Mouse (Mus musculus): Measurements from ENCODE around the gene Cops8.

Gene Cops8

DNA sequence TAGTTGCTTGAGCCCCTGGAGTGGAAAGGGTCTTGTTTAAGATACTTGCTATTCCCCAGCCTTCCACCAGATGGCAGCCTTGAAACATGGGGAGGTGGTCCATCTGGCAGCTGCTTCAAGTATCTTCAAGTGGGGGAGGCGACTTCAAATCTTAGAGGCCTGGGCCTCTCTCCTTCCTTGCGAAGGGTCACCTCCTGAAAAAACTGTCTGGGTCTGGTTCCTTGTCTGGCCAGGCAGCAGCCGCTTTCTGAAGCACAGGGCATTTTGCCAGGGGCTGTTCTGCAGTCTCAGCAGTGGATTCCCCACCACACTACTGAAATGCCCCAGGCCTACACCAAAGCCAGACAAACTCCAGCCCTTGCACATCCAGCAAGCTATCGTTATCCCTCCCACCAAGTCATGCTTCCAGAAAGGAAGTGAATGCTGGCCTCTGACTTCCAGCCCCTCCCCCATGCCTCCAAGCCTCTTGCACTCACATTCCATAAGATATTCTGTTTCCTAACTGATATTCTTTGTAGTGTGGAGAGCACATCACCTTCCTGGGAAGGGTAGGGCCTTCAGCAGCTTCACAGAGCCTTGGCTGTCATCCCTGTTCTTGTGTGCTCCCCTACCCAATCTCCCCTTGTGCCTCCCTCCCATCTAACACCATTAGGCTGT lies 48.1 kb downstream of the Cops8 start:
- DNase-seq (ENCODE audit: extremely low spot score, low read depth, low spot score), result peak; percentile 75

DNA sequence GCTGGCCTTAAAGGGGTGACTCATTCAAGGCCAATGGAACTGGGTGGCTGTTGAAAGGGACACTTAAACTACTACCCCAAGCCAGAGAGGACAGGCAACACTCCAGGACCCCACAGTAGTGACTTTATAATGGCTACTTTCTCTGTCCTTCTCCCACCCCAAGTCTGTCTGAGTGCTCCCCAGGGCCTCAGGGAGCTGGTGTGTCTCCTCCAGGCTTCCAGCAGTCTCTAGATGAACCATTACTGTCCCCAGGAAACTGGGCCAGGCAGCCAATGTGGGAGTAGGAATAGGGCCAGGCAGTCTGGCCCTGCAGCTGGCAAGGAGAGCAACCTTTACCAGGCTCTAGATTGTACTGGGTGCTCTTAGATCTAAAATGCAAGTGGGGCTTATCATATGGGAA lies 49.0 kb downstream of the Cops8 start:
- no peak for DNase-seq (ENCODE audit: extremely low spot score, low read depth, low spot score)

GRCm38 (mm10) chr1:90652553-90652952 lies 49.8 kb downstream of the Cops8 start:
- no peak for DNase-seq (ENCODE audit: extremely low spot score, low read depth, low spot score)

DNA sequence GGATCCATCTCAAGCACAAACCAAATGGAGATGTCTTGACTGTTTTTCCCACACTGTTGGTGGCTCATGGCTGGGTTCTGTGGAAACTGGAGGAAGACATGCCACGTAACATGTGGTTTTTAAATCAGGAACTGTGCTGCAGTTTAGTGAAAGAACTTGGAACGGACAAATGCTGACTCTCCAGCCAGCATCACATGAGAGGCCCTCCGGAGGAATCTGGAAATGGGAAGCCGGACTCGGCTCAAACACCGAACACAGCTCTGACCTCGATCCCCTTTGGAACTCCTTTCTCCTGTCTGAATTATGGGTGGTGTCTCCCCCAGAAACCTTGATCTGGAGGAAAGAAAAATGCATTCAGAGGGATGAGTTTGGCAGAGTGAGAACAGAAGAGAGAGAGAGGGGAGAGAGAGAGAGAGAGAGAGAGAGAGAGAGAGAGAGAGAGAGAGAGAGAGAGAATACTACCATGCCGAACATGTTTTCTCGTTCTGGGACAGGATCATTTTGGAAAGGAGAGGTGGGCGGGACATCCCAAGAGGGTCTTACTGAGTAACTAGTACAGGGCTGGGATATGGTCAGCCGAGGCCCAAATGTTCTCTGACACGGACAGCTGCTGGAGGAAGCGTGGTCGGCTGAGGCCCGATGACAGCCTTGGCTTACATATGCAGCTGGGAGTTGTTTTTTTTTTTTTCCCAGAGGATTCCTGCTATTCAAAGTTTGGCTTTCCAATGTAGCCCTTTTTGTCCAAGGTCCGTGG lies 53.9 kb downstream of the Cops8 start:
- no peak for DNase-seq (ENCODE audit: extremely low spot score, low read depth, low spot score)

DNA sequence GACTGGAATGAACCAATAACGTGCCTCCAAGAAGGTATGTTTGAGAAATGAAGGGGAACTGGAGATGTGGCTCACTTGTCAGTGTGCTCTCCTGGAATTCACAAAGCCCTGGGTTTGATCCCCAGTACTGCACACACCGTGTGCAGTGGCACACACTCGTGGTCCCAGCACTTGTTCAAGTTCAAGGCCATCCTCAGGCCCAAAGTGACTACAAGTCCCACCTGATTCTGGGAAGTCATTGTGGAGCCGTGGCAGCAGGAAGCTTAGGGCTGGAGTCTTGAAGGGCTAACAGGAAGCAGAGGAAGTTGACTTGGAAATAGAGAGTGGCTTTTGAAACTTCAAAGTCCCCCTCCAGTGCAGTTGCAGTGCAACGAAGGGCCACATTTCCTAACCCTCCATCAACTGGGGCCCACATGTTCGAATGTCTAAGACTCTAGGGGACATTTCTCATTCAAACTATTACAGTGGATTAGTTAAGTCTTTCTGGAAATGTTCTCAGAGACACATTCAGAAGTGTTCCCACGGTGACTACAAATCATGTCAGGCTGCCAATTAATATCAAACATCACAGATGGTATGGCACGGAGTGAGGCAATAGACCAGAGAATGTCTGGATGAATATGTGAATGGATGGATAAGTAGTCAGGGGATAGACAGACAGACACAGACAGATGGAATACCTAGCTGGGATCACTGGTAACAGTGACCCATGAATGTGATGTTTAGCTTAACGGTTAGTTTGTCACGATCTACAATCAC lies 54.7 kb downstream of the Cops8 start:
- DNase-seq (ENCODE audit: extremely low spot score, low read depth, low spot score), result no peak

DNA sequence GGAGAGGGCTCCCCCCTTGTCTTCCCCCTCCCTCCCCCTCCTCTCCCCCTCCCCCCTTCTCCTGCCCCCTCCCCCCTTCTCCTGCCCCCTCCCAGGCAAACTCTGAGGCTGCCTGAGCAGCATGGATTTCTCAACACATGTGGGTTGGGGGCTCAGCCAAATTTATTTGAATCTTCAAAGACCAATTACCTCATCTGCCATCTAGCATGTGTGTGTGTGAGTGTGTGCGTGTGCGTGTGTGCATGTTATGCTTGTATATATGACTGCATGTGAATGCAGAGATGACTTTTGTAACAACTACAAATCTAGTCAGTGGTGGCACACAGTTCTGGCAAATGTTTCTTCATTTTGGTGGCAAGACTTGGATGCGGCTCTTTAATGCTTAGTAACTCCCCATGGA lies 55.8 kb downstream of the Cops8 start:
- no peak for DNase-seq (ENCODE audit: extremely low spot score, low read depth, low spot score)

DNA sequence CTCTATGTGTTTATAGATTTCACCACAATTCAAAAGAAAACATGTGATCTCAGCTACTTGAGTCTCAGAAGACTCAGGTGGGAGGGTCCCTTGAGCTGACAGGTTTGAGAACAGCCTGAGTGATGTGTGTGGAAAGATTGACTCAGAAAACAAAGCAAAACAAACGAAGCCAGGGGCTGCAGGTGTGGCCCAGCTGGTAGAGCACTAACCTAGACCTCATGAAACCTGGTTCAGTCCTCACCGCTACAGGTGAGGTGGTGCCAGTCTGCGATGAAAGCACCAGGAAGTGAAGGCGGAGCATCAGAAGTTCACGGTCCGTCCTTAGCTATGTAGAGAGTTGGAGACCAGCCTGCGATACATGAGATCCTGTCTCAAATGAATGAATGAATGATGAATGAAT lies 57.4 kb downstream of the Cops8 start:
- DNase-seq (ENCODE audit: extremely low spot score, low read depth, low spot score), result no peak

DNA sequence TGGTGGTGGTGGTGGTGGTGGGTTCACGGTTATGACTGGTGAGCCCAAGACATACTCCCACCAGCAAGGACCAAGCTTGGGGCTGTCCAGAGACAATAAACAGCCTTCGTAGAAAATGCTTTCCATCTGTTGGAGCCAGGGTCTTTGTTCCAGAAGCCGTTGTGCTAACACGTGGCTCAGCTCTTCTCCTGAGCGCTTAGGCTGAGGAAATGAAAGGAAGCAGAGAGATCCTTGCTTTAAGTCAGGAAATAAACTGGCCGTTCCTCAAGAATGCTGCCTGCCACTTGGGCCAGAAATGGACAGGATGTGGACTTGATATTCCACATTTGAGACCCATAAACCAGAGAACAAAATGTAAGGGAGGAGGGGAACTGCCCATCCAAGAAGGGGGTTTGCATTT lies 59.7 kb downstream of the Cops8 start:
- no peak for DNase-seq (ENCODE audit: extremely low spot score, low read depth, low spot score)

All from hindlimb bud, embryonic 11.5 days (tissue).